Mouse (Mus musculus): ENCODE data around the gene Yy1. TPM values are rescaled to one million over a fixed set of nuclear protein-coding genes. Genes with fewer than 3 reads are reported as not detected.

Yy1 gene
- total RNA-seq, 2 experiments from 2014 or later, result 31.5 to 37.2 TPM

DNA sequence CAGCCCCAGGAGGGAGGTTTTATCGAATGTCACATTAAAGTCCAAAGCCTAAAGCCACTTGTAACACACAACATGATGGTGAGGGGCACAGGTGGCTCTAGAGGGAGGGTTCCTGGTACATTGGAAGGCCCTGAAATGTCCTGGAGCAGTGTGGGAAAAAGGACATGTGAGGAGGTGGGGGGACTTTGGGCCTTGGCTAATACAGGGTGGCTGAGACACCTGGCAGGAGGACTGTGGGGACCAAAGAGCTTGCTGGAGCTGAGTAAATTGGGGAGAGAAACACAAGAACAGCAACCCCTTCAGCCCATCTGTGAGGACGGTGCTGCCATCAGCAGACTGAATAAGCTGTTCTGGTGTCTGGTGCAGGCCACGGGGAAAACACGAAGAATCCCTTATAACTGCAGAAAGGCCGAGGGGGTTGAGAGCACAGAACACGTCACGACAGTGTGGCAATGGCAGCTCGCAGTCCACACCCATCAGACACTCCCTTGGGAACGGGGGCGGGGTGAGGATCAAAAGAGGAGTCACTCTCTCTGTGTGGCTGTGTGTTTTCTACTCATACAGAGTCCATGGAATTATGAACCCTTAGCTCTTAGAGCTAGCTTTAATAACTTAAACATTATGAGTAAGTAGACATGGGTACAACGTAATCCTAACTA lies 24.4 kb upstream of the Yy1 start:
- no peak for DNase-seq

DNA sequence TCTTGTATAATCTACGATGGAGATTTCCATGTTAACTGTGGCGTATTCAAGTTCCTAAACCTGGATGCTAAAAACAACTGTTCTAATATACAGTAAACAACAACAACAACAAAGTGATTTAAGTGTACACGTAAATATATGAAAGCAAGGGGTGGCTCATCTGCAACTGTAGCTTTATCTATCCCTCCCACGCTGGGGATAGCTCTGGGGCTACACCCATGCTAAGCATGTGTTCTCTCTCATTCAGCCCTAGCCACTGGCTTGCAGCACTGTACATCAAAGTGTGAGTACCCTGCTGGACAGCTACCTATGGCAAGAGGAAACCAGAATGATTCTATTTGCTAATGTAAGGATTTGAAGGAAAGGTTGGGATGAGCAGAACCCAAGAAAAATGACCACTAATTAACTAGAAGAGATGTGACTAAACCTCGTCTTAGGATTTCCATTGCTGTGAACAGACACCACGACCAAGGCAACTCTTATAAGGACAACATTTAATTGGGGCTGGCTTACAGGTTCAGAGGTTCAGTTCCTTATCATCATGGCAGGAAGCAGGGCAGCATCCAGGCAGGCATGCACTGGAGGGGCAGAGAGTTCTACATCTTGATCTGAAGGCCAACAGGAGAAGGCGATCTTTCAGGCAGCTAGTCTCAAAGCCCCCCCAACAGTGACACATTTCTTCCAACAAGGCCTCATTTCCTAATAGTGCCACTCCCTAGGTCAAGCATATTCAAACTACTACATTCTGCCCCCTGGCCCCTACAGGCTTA lies 12.5 kb upstream of the Yy1 start:
- DNase-seq, result no peak

DNA sequence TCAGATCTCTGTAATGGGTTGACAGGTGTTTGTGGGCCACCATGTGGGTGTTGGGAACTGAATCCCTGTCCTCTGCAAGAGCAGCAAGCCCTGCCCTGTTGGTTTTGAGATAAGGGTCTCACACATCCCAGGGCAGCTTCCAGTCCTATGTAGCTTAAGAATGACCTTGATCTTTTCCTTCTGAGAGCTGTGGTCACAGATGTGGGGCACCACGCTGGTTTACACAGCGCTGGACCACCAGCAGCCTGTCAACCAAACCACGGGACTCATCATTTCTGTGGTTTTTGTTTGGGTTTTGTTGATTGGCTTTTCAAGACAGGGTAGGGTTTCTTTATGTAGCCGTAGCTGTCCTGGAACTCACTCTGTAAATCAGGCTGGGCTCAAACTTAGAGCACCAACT lies 7.6 kb upstream of the Yy1 start:
- no peak for DNase-seq

DNA sequence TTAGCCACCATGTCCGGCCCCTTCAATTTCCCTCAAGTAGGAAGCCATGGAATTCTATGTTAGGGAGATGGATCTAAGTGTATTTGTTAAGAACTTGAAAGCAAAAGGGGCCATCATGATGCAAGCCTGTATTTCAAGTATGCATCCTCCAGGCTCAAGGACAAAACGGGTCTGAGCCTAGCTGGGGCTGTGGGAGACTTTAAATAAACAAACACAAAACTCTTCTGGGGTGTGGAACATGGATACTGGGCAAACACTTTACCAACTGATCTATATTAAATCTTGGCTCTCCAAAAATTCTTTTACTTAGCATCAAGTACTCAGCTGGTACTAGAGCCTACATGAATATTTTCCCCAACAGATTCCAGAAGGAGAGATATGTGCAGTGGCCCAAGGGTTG lies 5.4 kb upstream of the Yy1 start:
- DNase-seq, result no peak

DNA sequence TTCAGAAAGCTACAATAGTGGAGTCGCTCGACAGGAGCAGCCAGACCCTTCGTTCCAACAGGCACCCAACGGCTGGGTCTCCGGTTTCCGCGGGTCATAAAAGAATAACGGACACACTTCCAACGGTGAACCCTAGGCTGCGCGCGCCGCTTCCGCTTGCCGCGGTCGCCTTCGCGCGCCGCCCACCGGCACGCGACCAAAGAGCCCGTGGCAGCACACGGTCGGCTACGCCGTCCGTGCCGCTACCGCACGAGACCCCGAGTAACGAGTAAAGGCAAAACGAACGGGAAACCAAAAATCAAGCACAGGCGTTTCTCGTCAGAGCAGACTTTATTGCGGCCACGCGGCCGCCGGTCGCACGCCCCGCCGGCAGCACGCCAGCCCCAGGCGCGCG lies 624 bp upstream of the Yy1 start:
- DNase-seq, result peak; percentile 82 to 88

DNA sequence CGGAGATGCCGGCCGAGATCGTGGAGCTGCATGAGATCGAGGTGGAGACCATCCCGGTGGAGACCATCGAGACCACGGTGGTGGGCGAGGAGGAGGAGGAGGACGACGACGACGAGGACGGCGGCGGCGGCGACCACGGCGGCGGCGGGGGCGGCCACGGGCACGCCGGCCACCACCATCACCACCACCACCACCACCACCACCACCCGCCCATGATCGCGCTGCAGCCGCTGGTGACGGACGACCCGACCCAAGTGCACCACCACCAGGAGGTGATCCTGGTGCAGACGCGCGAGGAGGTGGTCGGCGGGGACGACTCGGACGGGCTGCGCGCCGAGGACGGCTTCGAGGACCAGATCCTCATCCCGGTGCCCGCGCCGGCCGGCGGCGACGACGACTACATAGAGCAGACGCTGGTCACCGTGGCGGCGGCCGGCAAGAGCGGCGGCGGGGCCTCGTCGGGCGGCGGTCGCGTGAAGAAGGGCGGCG lies 724 bp downstream of the Yy1 start:
- DNase-seq, result peak; percentile 34 to 46

DNA sequence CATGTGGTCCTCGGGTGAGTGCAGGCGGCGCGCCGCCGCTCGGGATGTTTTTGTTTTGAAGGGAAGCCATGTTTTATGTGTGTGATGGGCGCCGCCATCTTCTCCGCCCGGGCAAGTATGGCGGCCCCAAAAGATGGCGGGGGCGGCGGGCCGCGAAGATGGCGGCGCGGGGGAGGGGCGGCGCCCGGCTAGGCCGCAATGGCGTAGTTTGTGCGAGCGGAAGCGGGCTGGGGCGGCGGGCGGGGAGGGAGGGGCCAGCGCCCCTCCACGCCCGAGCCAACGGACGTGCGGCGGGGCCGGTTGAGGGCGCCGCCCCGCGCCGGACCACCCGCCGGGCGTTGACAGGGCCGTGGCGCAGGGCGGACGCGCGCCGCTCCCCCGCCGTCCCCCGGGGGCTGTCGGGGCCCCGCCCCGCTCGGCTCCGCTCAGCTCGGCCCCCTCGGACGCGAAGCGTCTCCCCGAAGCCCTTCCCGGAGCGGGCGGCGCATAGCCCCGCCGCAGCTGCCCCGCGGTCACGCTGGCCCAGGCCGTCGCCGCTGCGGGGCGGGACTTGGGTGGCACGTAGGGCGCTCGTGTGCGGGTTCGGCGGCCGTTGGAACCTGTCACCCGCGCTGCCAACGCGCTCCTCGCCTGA lies 1.4 kb downstream of the Yy1 start:
- peak; percentile 83 to 89 for DNase-seq

DNA sequence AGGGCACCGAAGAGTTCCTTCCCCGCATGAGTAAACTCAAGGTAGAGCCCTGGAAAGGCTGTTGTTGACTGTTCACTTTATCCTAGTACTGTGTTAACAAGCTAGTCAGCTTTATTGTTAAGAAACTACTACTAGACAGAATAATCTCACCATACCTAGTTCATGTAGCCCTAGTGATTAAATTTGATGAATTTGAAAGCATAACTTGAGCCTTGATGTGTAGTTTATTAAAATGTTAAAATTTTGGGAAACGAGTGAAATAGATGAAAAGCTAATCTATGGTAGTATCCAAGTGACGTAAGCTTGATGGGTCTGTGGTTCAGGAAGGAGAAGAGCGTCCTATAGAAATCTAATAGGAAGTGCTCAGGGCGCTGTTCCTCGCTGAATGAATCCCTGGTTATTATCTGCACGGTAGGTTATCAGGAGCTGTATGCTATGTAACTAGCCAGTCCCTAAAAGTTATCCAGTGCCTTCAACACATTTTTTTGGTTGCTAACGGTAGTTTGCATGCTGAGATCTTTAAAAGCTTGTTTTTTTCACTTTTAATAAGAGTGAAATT lies 2.3 kb downstream of the Yy1 start:
- DNase-seq, result no peak

DNA sequence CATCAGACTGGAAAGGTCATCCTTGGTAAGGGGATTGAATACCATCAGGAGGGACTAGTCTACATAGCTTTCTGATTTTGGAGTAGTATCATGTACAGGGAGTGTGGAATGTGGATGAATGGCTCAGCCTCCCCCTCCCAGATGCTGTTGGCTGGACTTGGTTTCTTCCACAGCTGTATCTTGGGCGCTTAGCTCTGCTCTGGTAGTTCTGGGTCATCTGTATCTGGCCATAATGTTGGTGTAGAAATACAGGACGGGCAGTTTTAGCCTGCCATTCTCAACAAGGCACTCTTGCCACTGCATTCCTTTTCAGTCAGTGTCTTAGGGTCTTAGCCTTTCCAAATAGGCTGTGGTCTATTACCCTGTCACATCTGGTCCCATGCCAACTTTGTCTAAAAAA lies 8.8 kb downstream of the Yy1 start:
- no peak for DNase-seq

DNA sequence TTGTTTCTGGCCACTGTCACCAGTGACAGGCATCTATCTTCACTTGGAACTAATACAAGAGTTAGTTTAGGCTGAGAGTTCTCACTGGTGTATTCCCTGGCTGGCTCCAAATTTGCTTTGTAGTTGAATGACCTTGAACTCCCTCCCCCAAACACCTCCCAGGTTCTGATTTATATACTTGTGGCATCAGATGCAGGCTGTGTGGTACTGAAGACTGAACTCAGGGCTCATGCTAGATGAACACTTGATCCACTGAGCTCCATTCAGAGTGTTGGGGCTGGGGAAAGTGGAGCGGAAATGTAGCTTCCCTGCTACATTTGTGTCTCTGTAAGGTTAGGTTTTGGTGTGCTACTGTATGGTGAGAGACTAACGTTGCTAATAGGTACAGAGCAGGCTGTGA lies 11.6 kb downstream of the Yy1 start:
- no peak for DNase-seq

DNA sequence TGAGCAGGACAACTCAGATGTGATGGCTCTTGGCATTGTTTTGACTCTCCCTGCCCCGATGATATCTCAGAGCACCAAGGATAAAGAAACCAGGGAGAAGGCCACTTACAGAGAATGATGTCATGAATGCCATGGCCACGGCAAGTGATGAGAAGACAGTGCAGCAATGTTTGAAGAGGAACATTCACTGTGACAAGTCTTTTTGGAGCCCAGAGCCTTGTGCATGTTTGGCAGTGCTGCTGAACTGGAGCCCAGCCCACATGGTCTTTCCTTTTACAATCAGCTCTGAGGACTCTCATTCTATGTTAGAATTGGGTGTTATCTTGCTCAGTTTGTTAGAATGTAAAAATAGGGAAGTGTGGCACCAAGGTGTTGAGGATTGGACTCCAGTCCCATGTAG lies 15.7 kb downstream of the Yy1 start:
- no peak for DNase-seq

DNA sequence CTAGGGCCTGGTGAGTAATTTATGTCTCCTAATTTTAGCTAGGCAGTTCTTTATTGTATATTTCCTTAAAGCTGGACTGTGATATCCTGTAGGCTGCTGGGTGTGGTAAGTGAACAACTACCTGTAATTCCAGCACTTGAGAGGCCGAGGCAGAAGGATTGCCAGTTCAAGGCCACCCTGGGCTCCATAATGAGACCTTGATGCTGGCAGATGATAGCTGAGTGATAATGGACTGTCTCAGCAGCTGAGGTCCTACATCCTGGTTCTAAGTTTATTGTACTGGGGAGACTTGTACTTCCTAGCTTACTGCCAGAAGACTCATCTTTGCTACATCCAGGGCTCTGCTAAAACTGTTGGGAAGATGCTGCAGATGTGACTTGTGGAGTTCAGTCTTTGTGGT lies 17.0 kb downstream of the Yy1 start:
- DNase-seq, result no peak

DNA sequence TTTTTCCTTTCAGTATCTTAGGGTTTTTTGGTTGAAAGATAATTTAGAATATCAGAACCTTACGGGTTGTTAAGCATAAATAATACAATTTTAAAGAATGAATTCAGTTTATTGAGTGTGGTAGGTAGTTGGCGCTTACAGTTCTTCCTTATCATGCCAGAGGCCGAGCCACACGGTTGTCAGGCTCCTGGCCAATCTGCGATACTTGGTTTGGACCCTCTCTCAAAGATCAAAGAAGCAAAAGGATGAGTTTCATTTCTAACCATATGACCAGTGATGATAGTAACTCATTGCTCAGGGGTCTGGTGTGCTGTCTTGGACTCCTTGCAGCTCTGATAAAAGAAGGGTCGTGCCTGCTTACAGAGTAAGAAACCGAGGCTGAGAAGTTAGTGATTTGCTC lies 17.5 kb downstream of the Yy1 start:
- DNase-seq, result no peak

DNA sequence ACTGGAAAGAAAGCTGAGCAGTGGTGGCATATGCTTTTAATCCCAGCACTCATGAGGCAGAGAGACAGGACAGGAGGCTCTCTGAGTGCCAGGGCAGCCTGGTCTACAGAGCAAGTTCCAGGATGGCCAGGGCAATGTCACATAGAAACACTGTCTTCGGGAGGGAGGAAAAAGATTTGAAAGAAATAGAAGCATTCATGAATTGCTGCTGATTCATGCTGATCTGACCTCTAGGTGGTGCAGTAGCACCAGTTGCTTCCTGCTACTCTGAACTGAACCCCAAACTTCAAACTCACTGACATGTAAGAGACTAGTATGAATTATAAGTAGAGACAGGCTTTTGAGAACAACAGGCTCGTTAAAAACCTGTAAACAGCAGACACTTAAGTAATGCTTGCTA lies 18.4 kb downstream of the Yy1 start:
- DNase-seq, result peak; percentile 23 to 64

DNA sequence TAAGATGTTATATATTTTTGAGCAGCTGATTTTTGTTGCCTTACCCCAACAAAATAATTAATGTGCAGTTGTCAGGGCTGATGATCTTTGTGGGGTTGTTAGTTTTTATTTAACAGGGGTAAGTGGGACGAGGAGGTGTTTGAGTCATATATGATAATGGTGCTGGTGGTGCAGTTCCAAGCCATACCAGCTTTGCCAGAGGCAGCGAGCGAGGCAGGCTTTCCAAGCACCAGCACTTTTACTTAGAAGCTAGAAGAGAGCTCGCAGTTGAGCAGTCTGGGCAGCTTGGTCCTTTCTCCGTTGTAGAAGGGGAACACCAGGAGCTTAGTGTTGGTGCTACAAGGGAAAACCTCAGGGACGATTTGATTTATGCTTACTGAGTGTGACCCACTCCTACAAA lies 19.7 kb downstream of the Yy1 start:
- DNase-seq, result no peak

DNA sequence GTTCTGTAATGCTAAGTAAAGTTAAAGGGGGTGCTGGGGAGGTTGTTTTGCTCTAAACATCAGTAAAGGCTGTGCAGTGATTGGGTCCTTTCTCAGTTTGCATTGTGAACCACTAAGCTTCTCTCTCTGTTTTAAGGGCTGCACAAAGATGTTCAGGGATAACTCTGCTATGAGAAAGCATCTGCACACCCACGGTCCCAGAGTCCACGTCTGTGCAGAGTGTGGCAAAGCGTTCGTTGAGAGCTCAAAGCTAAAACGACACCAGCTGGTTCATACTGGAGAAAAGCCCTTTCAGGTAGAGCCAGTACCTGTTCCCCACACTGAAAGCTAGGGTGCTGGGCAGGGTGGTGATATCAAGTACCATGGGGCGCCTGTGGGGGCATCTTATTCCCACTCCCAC lies 21.7 kb downstream of the Yy1 start:
- DNase-seq, result no peak

DNA sequence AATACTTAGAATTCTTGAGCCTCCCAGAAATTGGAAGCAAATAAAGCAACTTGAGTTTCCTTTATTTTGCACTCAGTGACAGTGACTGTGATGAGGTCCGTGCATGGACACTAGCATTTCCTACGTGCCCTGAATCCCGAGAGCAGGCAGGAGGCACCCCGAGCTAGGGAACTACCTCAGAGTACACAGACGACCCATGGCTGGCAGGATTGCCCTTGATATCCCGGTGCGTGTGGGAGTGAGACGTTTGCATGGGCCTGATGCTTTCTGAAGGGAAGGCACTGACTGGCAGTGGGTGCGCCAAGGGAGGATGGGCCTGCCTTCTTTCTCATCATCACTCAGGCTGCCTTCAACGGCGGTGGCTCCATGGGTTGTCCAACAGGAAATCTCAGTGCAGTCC lies 23.8 kb downstream of the Yy1 start:
- no peak for DNase-seq

DNA sequence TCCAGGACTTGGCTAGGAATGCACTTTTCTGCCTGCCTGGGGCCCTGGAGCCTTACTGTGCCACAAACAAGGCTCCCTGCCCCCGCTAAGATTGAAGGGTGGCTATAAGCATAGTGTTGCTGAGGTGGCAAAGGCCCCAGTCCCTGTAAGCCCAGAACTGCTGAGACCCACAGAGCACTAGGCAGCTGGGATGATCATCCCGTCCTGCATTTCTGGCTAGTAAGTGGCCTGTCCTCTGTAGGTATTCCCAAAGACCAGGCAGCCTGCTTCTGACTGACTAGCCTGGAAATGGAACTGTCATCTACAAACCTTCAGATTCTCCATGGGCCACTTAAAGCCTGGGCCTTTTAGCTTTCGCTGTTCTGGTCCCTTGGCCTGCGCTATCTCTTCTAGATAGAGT lies 27.7 kb downstream of the Yy1 start:
- no peak for DNase-seq

DNA sequence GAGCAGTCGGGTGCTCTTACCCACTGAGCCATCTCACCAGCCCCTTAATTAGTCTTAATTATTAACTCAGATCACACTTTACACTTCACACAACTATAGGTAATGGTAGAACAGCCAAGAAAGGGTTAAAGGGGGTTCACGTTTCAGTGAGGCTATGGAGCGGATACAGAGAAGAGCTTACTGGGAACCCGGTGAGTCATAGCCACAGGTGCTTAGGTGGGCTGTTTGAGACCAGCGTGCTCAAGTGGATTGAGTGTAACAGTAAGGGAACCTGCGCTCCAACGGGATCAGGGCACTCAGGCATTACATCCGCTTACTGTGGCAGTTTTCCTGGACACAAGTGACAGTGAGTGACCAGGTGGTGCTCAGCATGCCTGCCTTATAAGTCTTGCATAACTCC lies 30.3 kb downstream of the Yy1 start:
- DNase-seq, result no peak

DNA sequence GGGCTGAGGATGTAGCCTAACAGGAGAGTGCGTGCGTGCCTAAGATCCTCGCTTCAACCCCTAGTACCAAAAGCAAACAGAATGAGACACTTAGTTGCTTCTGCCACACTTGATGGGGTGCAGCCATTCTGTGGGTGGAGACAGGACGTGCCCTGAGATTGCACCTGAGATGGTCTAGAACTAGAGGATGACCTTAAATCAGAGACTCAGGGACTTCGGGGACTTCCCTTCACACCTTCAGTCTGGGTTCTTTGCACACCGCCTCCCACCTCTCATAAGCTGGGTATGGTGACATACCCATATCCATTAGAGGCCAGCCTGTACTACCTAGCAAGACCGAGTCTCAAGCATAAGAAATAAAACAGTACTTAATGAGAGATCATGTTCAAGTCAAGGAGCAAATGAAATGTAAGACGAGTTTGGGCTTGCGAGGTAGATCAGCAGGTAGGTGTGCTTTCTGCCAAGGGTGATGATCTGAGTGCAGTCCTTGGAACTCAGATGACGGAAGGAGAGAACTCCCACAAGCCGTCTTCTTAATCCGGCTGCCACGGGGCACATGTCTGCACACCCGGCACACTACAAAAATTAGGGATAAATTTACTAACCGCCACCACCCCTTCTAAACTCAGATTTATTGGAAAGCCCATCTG lies 31.6 kb downstream of the Yy1 start:
- no peak for DNase-seq

DNA sequence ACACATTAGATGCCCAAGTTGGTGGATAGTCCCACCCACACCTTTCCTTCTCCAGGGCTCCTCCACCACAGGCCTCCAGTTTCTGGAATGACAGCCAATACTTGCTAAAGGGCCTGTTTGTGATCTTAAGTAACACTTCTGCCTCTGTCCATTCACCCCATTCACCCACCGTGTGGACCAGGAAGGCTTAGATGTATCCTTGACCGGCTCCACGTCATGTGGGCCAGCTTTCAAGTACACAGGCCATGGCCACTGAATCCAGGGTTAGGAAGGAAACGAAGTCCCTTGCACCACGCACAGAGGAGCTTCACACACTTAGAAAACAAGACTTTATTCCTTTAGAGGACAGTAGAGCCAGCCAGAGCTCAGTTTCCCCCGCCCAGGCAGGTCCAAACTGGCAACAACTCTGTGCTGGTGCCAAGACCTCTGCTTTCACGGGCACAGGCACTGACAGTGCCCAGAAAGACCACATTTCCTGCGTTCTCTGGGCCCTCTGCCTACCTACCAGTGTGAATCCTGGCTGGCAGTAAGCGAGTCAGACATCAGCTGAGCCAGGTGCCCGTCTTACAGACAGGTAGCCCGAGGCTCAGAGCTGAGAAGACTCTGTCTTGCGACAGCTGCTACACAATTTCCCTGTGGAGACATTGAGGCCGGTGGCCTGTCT lies 32.9 kb downstream of the Yy1 start:
- DNase-seq, result no peak

DNA sequence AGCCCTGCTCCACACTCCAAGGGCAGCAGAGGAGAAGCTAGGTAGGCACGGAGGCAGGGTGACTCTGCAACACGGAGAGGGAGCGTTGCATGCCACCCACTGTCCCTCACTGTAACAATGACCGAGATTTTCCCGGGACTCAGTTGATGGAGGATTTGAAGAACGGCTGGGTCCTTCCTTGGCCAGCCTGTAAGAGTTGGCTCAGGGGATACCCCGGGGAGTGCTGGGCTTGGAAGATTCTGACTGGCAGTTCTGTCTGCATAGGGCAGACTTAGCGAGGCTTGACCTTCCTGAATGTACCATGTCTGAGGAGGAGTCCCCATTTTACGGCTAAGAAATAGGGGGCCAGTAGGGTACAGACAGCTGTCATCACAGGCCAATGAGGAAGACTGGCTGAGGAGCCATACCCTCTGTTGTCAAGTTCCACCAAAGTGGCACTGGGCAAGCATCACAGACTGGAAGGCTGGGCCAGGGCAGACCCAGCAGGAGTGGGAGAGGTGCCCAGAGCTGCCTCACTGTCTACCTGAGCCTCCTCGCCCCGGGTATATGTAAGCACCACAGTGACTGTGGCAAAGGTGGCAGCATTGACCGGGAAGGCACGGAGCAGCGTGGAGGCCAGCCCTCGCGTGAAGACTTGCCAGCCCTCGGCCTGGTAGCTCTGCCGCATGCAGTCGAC lies 33.6 kb downstream of the Yy1 start:
- DNase-seq, result no peak
